Mouse (Mus musculus) midbrain, embryonic 11.5 days (tissue): ENCODE measurements around the gene Tacc2. TPM values are rescaled to one million over a fixed set of nuclear protein-coding genes. Genes with fewer than 3 reads are reported as not detected.

Experiments
- ATAC-seq: fragments of 200-750 bp; cut with Nextera tagmentation; 2 replicates; pipeline ENCODE4 v1.8.0; 2017; ENCODE audit warnings: moderate TSS enrichment, moderate library complexity; ENCODE audit not compliant: low FRiP score
- DNase-seq: peaks from one replicate; pipeline ENCODE4 v3.0.0; 2015; ENCODE audit warnings: low spot score; ENCODE audit errors: missing footprints
- H3K27ac ChIP-seq: fragments of 300-500 bp; sonication (generic); 2 replicates; pipeline ENCODE4 v1.5.1; 2014; ENCODE audit warnings: low read depth, low read length
- H3K27me3 ChIP-seq: fragments of 300-500 bp; sonication (generic); 2 replicates; pipeline ENCODE4 v1.6.1; 2014; ENCODE audit warnings: mild to moderate bottlenecking, low read length, moderate library complexity, mixed read lengths; ENCODE audit not compliant: control insufficient read depth, insufficient read depth
- H3K36me3 ChIP-seq: fragments of 300-500 bp; sonication (generic); 2 replicates; pipeline ENCODE4 v1.6.1; 2014; ENCODE audit warnings: mild to moderate bottlenecking, low read length, moderate library complexity, mixed read lengths; ENCODE audit not compliant: control insufficient read depth, insufficient read depth
- H3K4me1 ChIP-seq: fragments of 300-500 bp; sonication (generic); 2 replicates; pipeline ENCODE4 v1.6.1; 2014; ENCODE audit warnings: low read length; ENCODE audit not compliant: control insufficient read depth, insufficient read depth
- H3K4me2 ChIP-seq: fragments of 300-500 bp; sonication (generic); 2 replicates; pipeline ENCODE4 v1.6.1; 2014; ENCODE audit warnings: mild to moderate bottlenecking, moderate library complexity
- H3K4me3 ChIP-seq: fragments of 300-500 bp; sonication (generic); 2 replicates; pipeline ENCODE4 v1.5.1; 2014; ENCODE audit warnings: low read depth, low read length
- H3K9ac ChIP-seq: fragments of 300-500 bp; sonication (generic); 2 replicates; pipeline ENCODE4 v1.6.1; 2014; ENCODE audit warnings: low read length
- H3K9me3 ChIP-seq: fragments of 300-500 bp; sonication (generic); 2 replicates; pipeline ENCODE4 v1.6.1; 2016; ENCODE audit warnings: low read length; ENCODE audit not compliant: control insufficient read depth
- WGBS: fragments of 180-500 bp; shearing (Covaris S2); extraction: QIAGEN DNeasy Blood & Tissue Kit; methylation state at CpG from one replicate; pipeline ENCODE4 v1.1.7; 2014; 5-methylcytosine and 5-hydroxymethylcytosine counted together
- polyA plus RNA-seq: library from polyadenylated mRNA; unstranded; fragments of >200 nt; fragmentation: Nextera tagmentation; extraction: Ambion mirVana; gene quantifications from 2 replicates; pipeline ENCODE4 v1.2.1, GENCODE M21; 2014

Gene Tacc2
- polyA plus RNA-seq, 1 experiment from 2014 or later: 47.3 TPM

- WGBS: 57% methylated on average over 3 of the region's 3 CpGs
- Histone ChIP-seq H3K9me3 (no peaks in the 10 kb centered on the region), H3K27ac (no peak overlapping the region), H3K4me3 (no peak overlapping the region), H3K4me2 (no peak overlapping the region), H3K9ac (no peak overlapping the region), H3K27me3 (no peaks in the 10 kb centered on the region), H3K36me3 (no peaks in the 10 kb centered on the region), H3K4me1 (no peaks in the 10 kb centered on the region)
- DNase-seq (no peak), ATAC-seq (no peak)
These were observed 44.7 kb downstream of the Tacc2 start for GRCm38 (mm10) chr7:130621953-130622352.

- H3K9ac ChIP-seq: no peak overlapping the region
- ATAC-seq (no peak), DNase-seq (no peak)
- H3K4me2 ChIP-seq: no peak overlapping the region
- H3K27ac ChIP-seq: no peak overlapping the region
- H3K4me1 ChIP-seq: no peaks in the 10 kb centered on the region
- H3K9me3 ChIP-seq: no peaks in the 10 kb centered on the region
- H3K36me3 ChIP-seq: no peaks in the 10 kb centered on the region
- H3K27me3 ChIP-seq: no peaks in the 10 kb centered on the region
- 94% methylated on average over 4 of the region's 4 CpGs for WGBS
- no peak overlapping the region for H3K4me3 ChIP-seq
These were observed 45.1 kb downstream of the Tacc2 start for GRCm38 (mm10) chr7:130622359-130622758.

- DNase-seq (no peak), ATAC-seq (no peak)
- no peak overlapping the region for H3K4me2 ChIP-seq
- H3K36me3 ChIP-seq: no peaks in the 10 kb centered on the region
- no peak overlapping the region for H3K27ac ChIP-seq
- H3K9ac ChIP-seq: no peak overlapping the region
- no peaks in the 10 kb centered on the region for H3K4me1 ChIP-seq
- no peaks in the 10 kb centered on the region for H3K27me3 ChIP-seq
- no peak overlapping the region for H3K4me3 ChIP-seq
- 93% methylated on average over 9 of the region's 9 CpGs for WGBS
- no peaks in the 10 kb centered on the region for H3K9me3 ChIP-seq
These were observed 47.1 kb downstream of the Tacc2 start for GRCm38 (mm10) chr7:130624299-130624698.

DNA sequence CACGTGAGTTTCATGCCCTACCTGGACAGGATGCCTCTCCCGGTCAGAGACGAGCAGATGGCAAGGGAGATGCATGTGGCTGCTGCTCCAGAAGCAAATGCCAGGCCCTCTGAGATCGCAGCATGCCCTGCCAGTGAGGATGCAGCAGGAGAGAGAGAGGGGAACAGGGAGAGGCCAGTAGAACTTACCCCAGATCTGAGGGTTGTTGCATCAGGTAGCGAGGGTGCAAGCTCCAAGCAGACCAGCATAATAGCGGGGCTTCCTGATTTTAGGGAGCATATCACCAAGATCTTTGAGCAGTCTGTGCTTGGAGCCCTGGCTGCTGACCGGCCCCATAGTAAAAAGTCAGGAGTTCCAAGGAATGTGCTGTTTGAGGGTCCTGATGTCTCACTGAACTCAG, 48.1 kb downstream of the Tacc2 start:
- Histone ChIP-seq H3K4me3 (no peak overlapping the region), H3K36me3 (no peaks in the 10 kb centered on the region), H3K4me1 (no peaks in the 10 kb centered on the region), H3K9me3 (no peaks in the 10 kb centered on the region), H3K4me2 (no peak overlapping the region), H3K9ac (no peak overlapping the region), H3K27me3 (no peaks in the 10 kb centered on the region), H3K27ac (no peak overlapping the region)
- no peak for ATAC-seq
- DNase-seq: no peak
- 88% methylated on average over 7 of the region's 7 CpGs for WGBS

DNA sequence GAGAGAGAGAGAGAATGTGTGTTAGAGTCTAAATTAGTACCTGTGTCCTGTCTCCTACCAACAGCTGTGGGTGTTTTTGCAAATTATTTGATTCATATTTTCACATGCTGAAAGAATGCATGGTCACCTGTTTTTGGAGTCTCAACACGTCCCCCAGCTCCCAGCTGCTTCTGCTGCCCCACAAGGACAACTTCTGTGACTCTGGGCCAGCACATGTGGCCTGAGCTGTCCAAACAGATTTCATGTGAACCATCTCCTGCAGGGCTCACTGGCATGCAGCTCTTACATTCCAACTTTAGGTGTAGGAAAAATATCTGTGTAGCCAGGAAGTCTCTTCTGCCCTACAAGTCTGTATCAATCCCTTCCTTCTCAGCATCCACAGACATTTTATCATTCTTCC, 51.4 kb downstream of the Tacc2 start:
- ATAC-seq (no peak), DNase-seq (no peak)
- no peak overlapping the region for H3K4me2 ChIP-seq
- H3K27me3 ChIP-seq: no peaks in the 10 kb centered on the region
- H3K9me3 ChIP-seq: no peaks in the 10 kb centered on the region
- H3K36me3 ChIP-seq: no peaks in the 10 kb centered on the region
- H3K9ac ChIP-seq: no peak overlapping the region
- no peak overlapping the region for H3K4me3 ChIP-seq
- 65% methylated on average over 1 of the region's 1 CpGs for WGBS
- H3K4me1 ChIP-seq: no peaks in the 10 kb centered on the region
- no peak overlapping the region for H3K27ac ChIP-seq

DNA sequence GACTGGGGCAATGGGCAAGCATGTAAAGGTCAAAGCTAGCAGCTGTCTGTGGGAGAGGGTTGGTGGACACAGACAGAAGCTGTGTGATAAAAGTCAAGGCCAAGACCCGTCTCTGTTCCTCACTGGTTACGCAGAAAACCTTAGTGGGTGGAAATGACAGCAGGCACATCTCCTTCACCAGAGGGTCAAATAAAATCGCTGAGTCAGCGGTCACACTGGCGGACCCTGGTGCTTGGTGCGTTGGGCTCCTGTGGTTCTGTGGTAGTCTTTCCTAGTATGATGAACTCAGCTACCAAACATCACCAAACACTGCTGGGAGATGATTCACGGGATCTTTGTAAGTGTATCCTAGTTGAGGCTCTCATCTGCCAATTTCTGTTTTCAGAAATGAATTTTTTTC, 52.8 kb downstream of the Tacc2 start:
- Histone ChIP-seq H3K27ac (no peak overlapping the region), H3K27me3 (no peaks in the 10 kb centered on the region), H3K4me3 (no peak overlapping the region), H3K9ac (no peak overlapping the region), H3K36me3 (no peaks in the 10 kb centered on the region), H3K4me2 (no peak overlapping the region), H3K9me3 (no peaks in the 10 kb centered on the region), H3K4me1 (no peaks in the 10 kb centered on the region)
- WGBS: 92% methylated on average over 7 of the region's 7 CpGs
- ATAC-seq: no peak
- no peak for DNase-seq

GRCm38 (mm10) chr7:130630956-130631355, 53.7 kb downstream of the Tacc2 start:
- DNase-seq (no peak), ATAC-seq (no peak)
- no peaks in the 10 kb centered on the region for H3K27me3 ChIP-seq
- no peak overlapping the region for H3K4me3 ChIP-seq
- no peaks in the 10 kb centered on the region for H3K9me3 ChIP-seq
- WGBS: 94% methylated on average over 3 of the region's 3 CpGs
- H3K27ac ChIP-seq: no peak overlapping the region
- H3K4me2 ChIP-seq: no peak overlapping the region
- H3K36me3 ChIP-seq: no peaks in the 10 kb centered on the region
- no peaks in the 10 kb centered on the region for H3K4me1 ChIP-seq
- H3K9ac ChIP-seq: no peak overlapping the region

DNA sequence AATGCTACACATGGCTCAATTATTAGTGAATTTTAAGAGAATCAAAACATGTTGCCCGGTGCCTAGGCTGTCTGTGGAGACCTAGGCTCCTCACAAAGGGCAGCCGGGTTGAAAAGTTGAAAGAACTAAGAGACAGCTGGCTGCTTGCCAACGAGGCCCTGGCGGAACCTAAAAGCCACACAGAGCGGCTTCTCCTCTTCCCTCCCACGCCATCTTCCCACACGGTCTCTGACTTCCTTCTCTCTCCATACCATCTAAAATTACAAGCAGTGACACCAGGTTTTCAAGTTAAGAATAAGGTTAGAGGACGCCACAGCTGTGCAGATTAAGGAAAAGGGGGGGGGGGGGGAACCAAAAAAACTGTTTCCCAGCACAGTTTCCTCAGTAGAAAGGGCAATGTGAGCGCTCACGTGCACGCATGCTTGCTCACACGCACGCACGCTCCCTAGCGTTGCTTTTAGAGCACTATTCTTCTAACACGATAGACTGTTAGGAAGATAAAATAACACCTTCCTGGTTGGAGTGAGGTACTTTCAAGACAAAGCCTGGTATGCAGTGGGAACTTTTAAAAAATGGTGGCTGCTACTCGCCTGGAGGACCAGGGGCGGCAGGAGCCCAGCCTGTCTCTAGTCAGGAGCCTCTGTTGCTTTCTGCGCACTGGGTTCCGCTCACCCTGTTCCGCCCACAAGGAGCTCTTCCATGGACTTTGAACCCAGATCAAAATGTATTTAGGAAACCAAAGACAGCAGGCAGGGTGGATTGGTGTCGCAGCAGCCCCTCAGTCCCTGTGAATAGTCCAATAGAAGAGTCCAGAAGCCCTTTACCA, 54.5 kb downstream of the Tacc2 start:
- Histone ChIP-seq H3K4me2 (no peak overlapping the region), H3K36me3 (no peaks in the 10 kb centered on the region), H3K27me3 (no peaks in the 10 kb centered on the region), H3K4me3 (no peak overlapping the region), H3K9ac (no peak overlapping the region), H3K27ac (no peak overlapping the region), H3K4me1 (no peaks in the 10 kb centered on the region), H3K9me3 (no peaks in the 10 kb centered on the region)
- no peak for ATAC-seq
- 72% methylated on average over 22 of the region's 22 CpGs for WGBS
- no peak for DNase-seq

GRCm38 (mm10) chr7:130632379-130632732, 55.1 kb downstream of the Tacc2 start:
- Histone ChIP-seq H3K9me3 (no peaks in the 10 kb centered on the region), H3K4me1 (no peaks in the 10 kb centered on the region), H3K27me3 (no peaks in the 10 kb centered on the region), H3K4me2 (no peak overlapping the region), H3K4me3 (no peak overlapping the region), H3K27ac (no peak overlapping the region), H3K36me3 (no peaks in the 10 kb centered on the region), H3K9ac (no peak overlapping the region)
- 94% methylated on average over 5 of the region's 5 CpGs for WGBS
- ATAC-seq: no peak
- no peak for DNase-seq
